Mouse (Mus musculus): ENCODE data around the gene Cd248. TPM values are rescaled to one million over a fixed set of nuclear protein-coding genes. Genes with fewer than 3 reads are reported as not detected.
A peak's percentile ranks its signal among the peaks of the same experiment; 100 is the strongest.

Cd248 gene
- 44.2 and 57.9 TPM in 2 replicates for polyA plus RNA-seq (2014; fragmentation: Nextera tagmentation; extraction: Ambion mirVana)

DNA sequence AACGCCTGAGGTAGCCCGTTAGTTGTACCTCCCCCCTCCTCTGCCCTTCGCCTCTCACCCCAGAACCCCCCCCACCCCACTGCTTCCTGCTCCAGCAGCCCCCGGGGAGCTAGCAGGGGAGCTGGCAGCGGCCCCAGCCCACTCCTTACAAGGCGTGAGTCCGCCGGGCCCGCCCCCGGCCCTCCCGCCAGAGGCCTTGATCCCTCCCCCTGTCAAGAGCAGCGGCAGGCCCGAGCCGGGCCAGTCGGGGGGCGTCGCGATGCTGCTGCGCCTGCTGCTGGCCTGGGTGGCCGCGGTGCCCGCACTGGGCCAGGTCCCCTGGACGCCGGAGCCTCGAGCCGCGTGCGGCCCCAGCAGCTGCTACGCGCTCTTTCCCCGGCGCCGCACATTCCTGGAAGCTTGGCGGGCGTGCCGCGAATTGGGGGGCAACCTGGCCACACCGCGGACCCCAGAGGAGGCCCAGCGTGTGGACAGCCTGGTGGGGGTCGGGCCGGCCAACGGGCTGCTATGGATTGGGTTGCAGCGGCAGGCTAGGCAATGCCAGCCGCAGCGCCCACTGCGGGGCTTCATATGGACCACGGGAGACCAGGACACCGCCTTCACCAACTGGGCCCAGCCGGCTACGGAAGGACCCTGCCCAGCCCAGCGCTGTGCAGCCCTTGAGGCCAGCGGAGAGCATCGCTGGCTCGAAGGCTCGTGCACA is at the start of gene Cd248:
Cd248 (plus strand) TSS at position 212 of the 703 bp plus-strand sequence.
- peaks cover 47% of the 10 kb centered on the region for H3K4me1 ChIP-seq (ENCODE audit: control insufficient read depth, insufficient read depth, low read length)
- 2% methylated on average over 49 of the region's 56 CpGs for WGBS
- H3K36me3 ChIP-seq (ENCODE audit: control insufficient read depth, insufficient read depth, low read length) = no peaks in the 10 kb centered on the region
- no peaks in the 10 kb centered on the region for H3K9me3 ChIP-seq (ENCODE audit: control insufficient read depth, low read length)
- peak; percentile 41 for ATAC-seq (ENCODE audit: low FRiP score, low TSS enrichment)
- H3K4me3 ChIP-seq (ENCODE audit: low read length) = peak within 1 kb of the TSS; percentile 46
- H3K27ac ChIP-seq (ENCODE audit: low read depth, low read length) = peak within 1 kb of the TSS; percentile 89
- H3K9ac ChIP-seq (ENCODE audit: low read depth, low read length) = peak within 1 kb of the TSS; percentile 50
- H3K4me2 ChIP-seq (replicated peaks; ENCODE audit: low read depth, low read length) = peak within 1 kb of the TSS; percentile 52
- peaks cover 9% of the 10 kb centered on the region for H3K27me3 ChIP-seq (ENCODE audit: control insufficient read depth, insufficient read depth, low read length)

DNA sequence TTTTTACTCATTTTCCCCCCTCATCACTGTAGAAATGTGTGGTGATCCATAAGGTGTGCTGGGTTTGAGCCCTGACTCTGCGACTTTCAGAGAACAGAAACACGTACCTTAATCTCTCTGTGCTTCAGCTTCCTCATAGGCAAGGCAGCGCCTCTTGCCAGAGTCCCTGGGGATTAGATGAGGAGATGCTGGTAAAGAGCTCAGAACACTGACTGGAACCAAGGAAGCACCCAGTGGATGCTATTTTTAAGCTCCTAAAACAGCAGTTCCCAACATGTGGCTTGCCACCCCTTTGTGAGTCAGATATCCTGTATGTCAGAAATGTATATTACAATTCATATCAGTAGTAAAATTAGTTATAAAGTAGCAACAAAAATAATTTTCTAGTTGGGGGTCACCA is 49.7 kb upstream of the Cd248 start:
- no peak overlapping the region for H3K27ac ChIP-seq (ENCODE audit: low read depth, low read length)
- no peaks in the 10 kb centered on the region for H3K9me3 ChIP-seq (ENCODE audit: control insufficient read depth, low read length)
- ATAC-seq (ENCODE audit: low FRiP score, low TSS enrichment) = no peak

DNA sequence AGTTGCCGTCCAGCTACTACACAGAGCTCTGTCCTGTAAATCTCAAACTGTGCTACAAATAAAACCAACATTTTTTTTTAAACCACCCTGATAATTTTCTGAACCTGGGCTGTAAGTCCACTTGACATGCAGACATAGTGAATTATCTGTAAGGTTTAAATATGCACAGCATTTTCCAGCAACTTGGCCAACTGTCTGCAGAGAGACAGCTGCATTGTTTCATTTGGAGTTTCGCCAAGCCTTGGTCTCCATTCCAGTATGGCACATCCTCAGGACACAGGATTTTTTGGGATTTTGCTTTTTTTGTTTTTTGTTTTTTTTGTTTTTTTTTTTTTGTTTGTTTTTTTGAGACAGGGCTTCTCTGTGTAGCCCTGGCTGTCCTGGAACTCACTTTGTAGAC is 46.5 kb upstream of the Cd248 start:
- 0 out of 2 replicates have a peak, but pooled peaks cover 5% of the 10 kb centered on the region for H3K36me3 ChIP-seq (ENCODE audit: control insufficient read depth, insufficient read depth, low read length)
- no peak overlapping the region for H3K9ac ChIP-seq (ENCODE audit: low read depth, low read length)
- WGBS = 77% methylated on average over 2 of the region's 2 CpGs
- no peak overlapping the region for H3K4me2 ChIP-seq (replicated peaks; ENCODE audit: low read depth, low read length)
- no peak for ATAC-seq (ENCODE audit: low FRiP score, low TSS enrichment)
- no peak overlapping the region for H3K4me3 ChIP-seq (ENCODE audit: low read length)
- no peak overlapping the region for H3K27ac ChIP-seq (ENCODE audit: low read depth, low read length)
- no peaks in the 10 kb centered on the region for H3K27me3 ChIP-seq (ENCODE audit: control insufficient read depth, insufficient read depth, low read length)
- H3K9me3 ChIP-seq (ENCODE audit: control insufficient read depth, low read length) = no peaks in the 10 kb centered on the region
- peaks cover 7% of the 10 kb centered on the region; the same call in 1 of the 2 replicates for H3K4me1 ChIP-seq (ENCODE audit: control insufficient read depth, insufficient read depth, low read length)

More for the DNA sequence above, 49.7 kb upstream of the Cd248 start:
- Histone ChIP-seq H3K4me3 (ENCODE audit: low read length) (no peak overlapping the region), H3K36me3 (ENCODE audit: control insufficient read depth, insufficient read depth, low read length) (no peaks in the 10 kb centered on the region), H3K4me1 (ENCODE audit: control insufficient read depth, insufficient read depth, low read length) (peaks cover 8% of the 10 kb centered on the region; the same call in 1 of the 2 replicates), H3K4me2 (replicated peaks; ENCODE audit: low read depth, low read length) (no peak overlapping the region), H3K27me3 (ENCODE audit: control insufficient read depth, insufficient read depth, low read length) (no peaks in the 10 kb centered on the region), H3K9ac (ENCODE audit: low read depth, low read length) (no peak overlapping the region)
- WGBS = 86% methylated on average over 3 of the region's 3 CpGs

DNA sequence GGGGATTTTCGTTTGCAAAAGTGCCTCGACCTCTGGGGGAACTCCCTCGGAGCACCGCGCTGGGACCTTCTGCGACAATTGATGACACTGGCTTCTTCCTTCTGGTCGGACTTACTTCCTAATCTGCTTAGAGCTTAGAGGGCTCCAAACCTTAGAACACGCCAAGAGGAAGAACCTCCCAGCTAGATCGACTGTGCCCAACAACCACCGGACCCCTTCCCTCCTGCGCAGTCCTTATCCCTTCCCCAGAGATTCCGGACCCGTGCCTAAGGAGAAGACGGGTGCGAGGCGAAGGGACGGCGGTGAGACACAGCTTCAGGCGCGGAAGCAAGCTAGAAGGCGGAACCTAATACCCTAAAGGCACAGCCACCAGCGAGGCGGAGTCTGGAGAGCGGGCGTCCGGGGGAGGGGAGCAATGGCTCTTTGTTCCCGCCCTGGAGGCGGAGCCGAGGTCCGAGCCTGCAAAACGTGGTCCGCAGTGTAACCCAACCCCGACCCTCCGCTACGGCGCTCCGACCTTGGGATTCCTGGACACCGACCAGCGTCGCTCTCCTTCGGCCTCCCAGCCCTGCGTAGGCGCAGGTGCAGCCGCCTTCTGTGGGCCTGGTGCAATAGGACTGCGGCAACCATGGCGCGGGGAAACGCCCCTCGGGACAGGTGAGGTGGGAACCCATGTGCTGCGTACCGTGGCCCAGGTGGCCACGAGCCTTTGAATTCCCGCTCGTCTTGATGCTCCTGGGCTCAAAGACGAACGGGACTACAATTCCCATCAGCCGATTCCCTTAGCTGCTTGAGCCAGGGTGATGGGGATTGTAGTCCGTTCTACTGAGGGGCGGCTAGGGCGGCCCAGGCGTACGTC is 44.0 kb upstream of the Cd248 start, which contains the start of gene Slc29a2:
Slc29a2 (plus strand) TSS at position 240 of the 859 bp plus-strand sequence.
- under 1% methylated on average over 62 of the region's 62 CpGs for whole genome bisulfite sequencing

DNA sequence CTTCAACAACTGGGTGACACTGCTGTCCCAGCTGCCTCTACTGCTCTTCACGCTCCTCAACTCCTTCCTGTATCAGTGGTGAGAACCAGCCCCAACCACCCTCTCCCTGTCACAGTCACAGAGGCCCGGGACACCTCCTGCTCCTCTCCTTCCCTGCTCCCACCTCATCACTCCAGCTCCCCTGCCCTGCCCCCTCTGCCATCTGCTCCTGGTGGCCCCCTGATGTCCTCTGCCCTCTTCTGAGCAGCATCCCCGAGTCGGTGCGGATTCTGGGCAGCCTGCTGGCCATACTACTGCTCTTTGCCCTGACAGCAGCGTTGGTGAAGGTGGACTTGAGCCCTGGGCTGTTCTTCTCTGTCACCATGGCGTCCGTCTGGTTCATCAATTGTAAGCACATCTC is 41.8 kb upstream of the Cd248 start:
- no peak for ATAC-seq (ENCODE audit: low FRiP score, low TSS enrichment)

More for the DNA sequence above, 44.0 kb upstream of the Cd248 start, which contains the start of gene Slc29a2:
- no peaks in the 10 kb centered on the region for H3K9me3 ChIP-seq (ENCODE audit: control insufficient read depth, low read length)
- 0 out of 2 replicates have a peak, but pooled peaks cover 4% of the 10 kb centered on the region for H3K4me1 ChIP-seq (ENCODE audit: control insufficient read depth, insufficient read depth, low read length)
- peak; percentile 96 for ATAC-seq (ENCODE audit: low FRiP score, low TSS enrichment)
- no peaks in the 10 kb centered on the region for H3K27me3 ChIP-seq (ENCODE audit: control insufficient read depth, insufficient read depth, low read length)
- H3K4me3 ChIP-seq (ENCODE audit: low read length) = peak within 1 kb of the TSS; percentile 67
- H3K9ac ChIP-seq (ENCODE audit: low read depth, low read length) = peak within 1 kb of the TSS; percentile 74
- peak within 1 kb of the TSS; percentile 91 for H3K4me2 ChIP-seq (replicated peaks; ENCODE audit: low read depth, low read length)
- peak within 1 kb of the TSS; percentile 77 for H3K27ac ChIP-seq (ENCODE audit: low read depth, low read length)
- peaks cover 24% of the 10 kb centered on the region for H3K36me3 ChIP-seq (ENCODE audit: control insufficient read depth, insufficient read depth, low read length)

DNA sequence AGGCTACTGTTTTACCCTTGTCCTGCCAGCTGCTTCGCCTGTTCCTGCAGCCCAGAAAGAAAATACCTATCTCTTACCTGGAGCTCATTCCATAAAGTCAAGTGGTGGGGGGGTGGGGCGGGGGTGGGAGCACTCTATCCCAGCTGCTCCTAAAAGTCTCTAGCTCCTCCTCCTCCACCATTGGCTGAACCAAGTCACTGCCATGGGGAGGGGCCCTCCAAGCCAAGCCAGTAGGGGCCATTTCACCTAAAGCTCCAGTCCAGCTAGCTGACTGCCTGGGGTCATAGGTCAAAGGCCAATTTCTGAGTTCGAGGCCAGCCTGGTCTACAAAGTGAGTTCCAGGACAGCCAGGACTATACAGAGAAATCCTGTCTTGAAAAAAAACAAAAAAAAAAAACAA is 35.2 kb upstream of the Cd248 start:
- 80% methylated on average over 3 of the region's 3 CpGs for WGBS

More for the DNA sequence above, 41.8 kb upstream of the Cd248 start:
- peaks cover 34% of the 10 kb centered on the region for H3K36me3 ChIP-seq (ENCODE audit: control insufficient read depth, insufficient read depth, low read length)
- H3K4me3 ChIP-seq (ENCODE audit: low read length) = no peak overlapping the region
- 0 out of 2 replicates have a peak, but pooled peaks cover 4% of the 10 kb centered on the region for H3K4me1 ChIP-seq (ENCODE audit: control insufficient read depth, insufficient read depth, low read length)
- no peak overlapping the region for H3K4me2 ChIP-seq (replicated peaks; ENCODE audit: low read depth, low read length)
- H3K9me3 ChIP-seq (ENCODE audit: control insufficient read depth, low read length) = no peaks in the 10 kb centered on the region
- H3K27ac ChIP-seq (ENCODE audit: low read depth, low read length) = no peak overlapping the region
- WGBS = 91% methylated on average over 8 of the region's 8 CpGs
- H3K9ac ChIP-seq (ENCODE audit: low read depth, low read length) = no peak overlapping the region
- H3K27me3 ChIP-seq (ENCODE audit: control insufficient read depth, insufficient read depth, low read length) = no peaks in the 10 kb centered on the region

DNA sequence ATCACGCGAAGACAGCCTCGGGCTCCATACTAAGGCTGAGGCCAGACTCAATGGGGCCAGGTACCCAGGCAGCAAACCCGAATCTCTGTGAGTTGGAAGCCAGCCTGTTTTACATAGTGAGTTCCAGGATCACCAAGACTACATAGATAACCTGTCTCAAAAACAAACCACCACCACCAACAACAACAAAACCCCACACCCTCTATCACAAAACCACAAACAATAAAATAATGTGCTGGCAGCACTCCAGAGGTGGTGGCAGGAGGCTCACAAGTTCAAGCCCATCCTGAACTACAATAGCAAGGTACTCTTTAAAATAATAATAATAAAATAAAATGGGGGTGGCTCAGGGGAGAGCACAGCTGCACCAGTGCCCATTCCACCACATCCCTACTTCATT is 31.3 kb upstream of the Cd248 start:
- no peak for ATAC-seq (ENCODE audit: low FRiP score, low TSS enrichment)
- Histone ChIP-seq H3K9me3 (ENCODE audit: control insufficient read depth, low read length) (no peaks in the 10 kb centered on the region), H3K4me3 (ENCODE audit: low read length) (no peak overlapping the region), H3K4me2 (replicated peaks; ENCODE audit: low read depth, low read length) (no peak overlapping the region), H3K27ac (ENCODE audit: low read depth, low read length) (no peak overlapping the region), H3K27me3 (ENCODE audit: control insufficient read depth, insufficient read depth, low read length) (no peaks in the 10 kb centered on the region), H3K4me1 (ENCODE audit: control insufficient read depth, insufficient read depth, low read length) (peaks cover 19% of the 10 kb centered on the region), H3K36me3 (ENCODE audit: control insufficient read depth, insufficient read depth, low read length) (peaks cover under 1% of the 10 kb centered on the region; the same call in 1 of the 2 replicates), H3K9ac (ENCODE audit: low read depth, low read length) (no peak overlapping the region)
- 86% methylated on average over 4 of the region's 4 CpGs for WGBS

More for the DNA sequence above, 35.2 kb upstream of the Cd248 start:
- no peaks in the 10 kb centered on the region for H3K9me3 ChIP-seq (ENCODE audit: control insufficient read depth, low read length)
- no peak overlapping the region for H3K4me2 ChIP-seq (replicated peaks; ENCODE audit: low read depth, low read length)
- H3K9ac ChIP-seq (ENCODE audit: low read depth, low read length) = no peak overlapping the region
- H3K4me3 ChIP-seq (ENCODE audit: low read length) = no peak overlapping the region
- no peaks in the 10 kb centered on the region for H3K27me3 ChIP-seq (ENCODE audit: control insufficient read depth, insufficient read depth, low read length)
- no peak overlapping the region for H3K27ac ChIP-seq (ENCODE audit: low read depth, low read length)
- ATAC-seq (ENCODE audit: low FRiP score, low TSS enrichment) = no peak
- peaks cover 24% of the 10 kb centered on the region for H3K36me3 ChIP-seq (ENCODE audit: control insufficient read depth, insufficient read depth, low read length)
- 0 out of 2 replicates have a peak, but pooled peaks cover under 1% of the 10 kb centered on the region for H3K4me1 ChIP-seq (ENCODE audit: control insufficient read depth, insufficient read depth, low read length)

DNA sequence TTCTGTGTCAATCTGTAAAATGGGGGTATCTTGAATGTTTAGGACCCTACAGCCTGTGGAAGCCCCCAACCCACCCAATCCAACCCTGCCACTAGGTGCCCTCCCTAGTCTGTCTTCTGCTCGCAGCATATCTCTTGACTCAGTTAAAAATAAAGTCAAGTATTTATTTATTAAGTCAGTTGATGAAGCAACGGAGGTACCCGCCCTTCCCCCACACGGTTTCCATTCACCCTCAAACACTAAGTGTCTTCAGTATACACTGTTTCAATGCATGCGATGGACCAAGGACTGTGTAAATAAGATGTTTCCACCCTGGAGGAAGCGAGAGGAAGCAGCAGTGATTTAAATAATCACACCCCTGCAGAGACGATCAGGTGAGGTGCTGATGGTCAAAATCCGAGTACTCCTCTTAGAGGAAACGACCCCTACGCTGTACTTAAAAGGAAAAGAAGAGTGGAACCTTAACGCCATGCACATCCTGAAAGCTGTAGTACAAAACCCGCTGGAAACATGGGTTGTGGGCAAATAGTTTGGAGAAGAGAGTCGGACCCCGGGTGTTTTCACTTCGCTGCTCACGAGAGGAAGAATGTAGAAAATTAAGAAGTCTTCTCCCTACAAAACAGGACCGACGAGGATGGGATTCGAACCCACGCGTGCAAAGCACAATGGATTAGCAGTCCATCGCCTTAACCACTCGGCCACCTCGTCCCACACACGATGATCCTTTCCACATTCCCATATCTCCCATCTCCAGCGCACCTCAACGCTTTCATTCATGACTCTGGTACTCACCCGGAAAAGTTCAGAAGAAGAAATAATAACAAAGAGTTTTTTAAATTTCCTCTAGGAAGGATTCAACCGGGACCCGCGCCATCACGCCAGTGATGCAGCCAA is 30.0 kb upstream of the Cd248 start:
- peak overlapping the region; percentile 88; the same call in 1 of the 2 replicates for H3K27ac ChIP-seq (ENCODE audit: low read depth, low read length)
- peaks cover 24% of the 10 kb centered on the region for H3K4me1 ChIP-seq (ENCODE audit: control insufficient read depth, insufficient read depth, low read length)
- H3K4me2 ChIP-seq (replicated peaks; ENCODE audit: low read depth, low read length) = peak overlapping the region; percentile 99
- H3K9ac ChIP-seq (ENCODE audit: low read depth, low read length) = peak overlapping the region; percentile 91
- no peaks in the 10 kb centered on the region for H3K36me3 ChIP-seq (ENCODE audit: control insufficient read depth, insufficient read depth, low read length)
- H3K4me3 ChIP-seq (ENCODE audit: low read length) = peak overlapping the region; percentile 80
- 5% methylated on average over 32 of the region's 32 CpGs for WGBS
- no peaks in the 10 kb centered on the region for H3K27me3 ChIP-seq (ENCODE audit: control insufficient read depth, insufficient read depth, low read length)
- H3K9me3 ChIP-seq (ENCODE audit: control insufficient read depth, low read length) = no peaks in the 10 kb centered on the region
- ATAC-seq (ENCODE audit: low FRiP score, low TSS enrichment) = peak; percentile 56

All from kidney, embryonic 14.5 days (tissue).